Mouse (Mus musculus) naive thymus-derived CD4-positive, alpha-beta T cell, adult 2 months (primary cell): Measurements from ENCODE around the gene Rbl1.
A peak's percentile ranks its signal among the peaks of the same experiment; 100 is the strongest.
"Not testable (repeated sequence)": the region's sequence is repeated elsewhere in the genome, so short reads cannot be mapped to it uniquely, and the experiment has no call there.

Experiments
- DNase-seq: peaks from one replicate; pipeline ENCODE4 v3.0.0-alpha.2; 2011; ENCODE audit warnings: low read depth

The Rbl1 gene

GRCm38 (mm10) chr2:157170626-157171025, 33.7 kb downstream of the Rbl1 start:
- DNase-seq: no peak

- DNase-seq: no peak
Measured at GRCm38 (mm10) chr2:157170166-157170565, 34.2 kb downstream of the Rbl1 start.

GRCm38 (mm10) chr2:157166371-157167080, 37.8 kb downstream of the Rbl1 start:
- no peak for DNase-seq

- DNase-seq: not testable (repeated sequence)
Measured at GRCm38 (mm10) chr2:157165312-157166224, 38.8 kb downstream of the Rbl1 start.

GRCm38 (mm10) chr2:157164101-157164500, 40.2 kb downstream of the Rbl1 start:
- DNase-seq: no peak

- no peak for DNase-seq
Measured at GRCm38 (mm10) chr2:157156079-157156478, 48.3 kb downstream of the Rbl1 start.

- no peak for DNase-seq
Measured at GRCm38 (mm10) chr2:157153235-157153634, 51.1 kb downstream of the Rbl1 start.

GRCm38 (mm10) chr2:157148417-157148816, 55.9 kb downstream of the Rbl1 start:
- no peak for DNase-seq

GRCm38 (mm10) chr2:157147397-157148020, 56.8 kb downstream of the Rbl1 start:
- peak; percentile 76 for DNase-seq

GRCm38 (mm10) chr2:157145173-157145572, 59.2 kb downstream of the Rbl1 start:
- no peak for DNase-seq

- DNase-seq: no peak
Measured at GRCm38 (mm10) chr2:157144132-157144531, 60.2 kb downstream of the Rbl1 start.

- DNase-seq: no peak
Measured at GRCm38 (mm10) chr2:157141962-157142361, 62.4 kb downstream of the Rbl1 start.

- DNase-seq: peak; percentile 12
Measured at GRCm38 (mm10) chr2:157139251-157139802, 65.0 kb downstream of the Rbl1 start.

- DNase-seq: peak; percentile 14
Measured at GRCm38 (mm10) chr2:157138808-157139207, 65.5 kb downstream of the Rbl1 start.

GRCm38 (mm10) chr2:157137959-157138731, 66.2 kb downstream of the Rbl1 start:
- DNase-seq: peak; percentile 61

GRCm38 (mm10) chr2:157136646-157137045, 67.7 kb downstream of the Rbl1 start:
- no peak for DNase-seq

- no peak for DNase-seq
Measured at GRCm38 (mm10) chr2:157136176-157136575, 68.2 kb downstream of the Rbl1 start.

GRCm38 (mm10) chr2:157135529-157136120, 68.7 kb downstream of the Rbl1 start:
- DNase-seq: no peak

- DNase-seq: peak; percentile 90
Measured at GRCm38 (mm10) chr2:157135014-157135413, 69.3 kb downstream of the Rbl1 start, which contains the start of gene Samhd1. Samhd1 (minus strand) TSS chr2:157135265.

GRCm38 (mm10) chr2:157134479-157134931, 69.8 kb downstream of the Rbl1 start:
- no peak for DNase-seq
